Mouse (Mus musculus) E14TG2a.4 (cell line): Measurements from ENCODE around the gene B3gntl1.

Experiments used
- H3K27me3 ChIP-seq: 2 replicates; pipeline ENCODE4 v1.6.1; 2014; ENCODE audit warnings: low read length, control low read depth; ENCODE audit not compliant: insufficient read depth
- H3K36me3 ChIP-seq: 2 replicates; pipeline ENCODE4 v1.6.1; 2014; ENCODE audit warnings: low read length, control low read depth; ENCODE audit not compliant: insufficient read depth
- H3K4me1 ChIP-seq: replicated peaks from 2 replicates; pipeline ENCODE4 v1.6.1; 2014; ENCODE audit warnings: low read depth, low read length, control low read depth
- H3K4me3 ChIP-seq: replicated peaks from 2 replicates; pipeline ENCODE4 v1.5.1; 2014; ENCODE audit warnings: mild to moderate bottlenecking, low read length
- H3K9me3 ChIP-seq: 2 replicates; pipeline ENCODE4 v1.6.1; 2014; ENCODE audit warnings: low read length, control low read depth
- CTCF ChIP-seq: conservative IDR thresholded peaks from 2 replicates; pipeline ENCODE4 v1.5.1; 2014; ENCODE audit warnings: low read length
- NANOG ChIP-seq: IDR thresholded peaks from 2 replicates; pipeline ENCODE4 v1.6.1; 2014; ENCODE audit warnings: borderline replicate concordance, low read length, mixed read lengths
- POU5F1 ChIP-seq: IDR thresholded peaks from 2 replicates; pipeline ENCODE4 v1.6.1; 2014; ENCODE audit warnings: low read length, borderline replicate concordance

Gene B3gntl1

DNA sequence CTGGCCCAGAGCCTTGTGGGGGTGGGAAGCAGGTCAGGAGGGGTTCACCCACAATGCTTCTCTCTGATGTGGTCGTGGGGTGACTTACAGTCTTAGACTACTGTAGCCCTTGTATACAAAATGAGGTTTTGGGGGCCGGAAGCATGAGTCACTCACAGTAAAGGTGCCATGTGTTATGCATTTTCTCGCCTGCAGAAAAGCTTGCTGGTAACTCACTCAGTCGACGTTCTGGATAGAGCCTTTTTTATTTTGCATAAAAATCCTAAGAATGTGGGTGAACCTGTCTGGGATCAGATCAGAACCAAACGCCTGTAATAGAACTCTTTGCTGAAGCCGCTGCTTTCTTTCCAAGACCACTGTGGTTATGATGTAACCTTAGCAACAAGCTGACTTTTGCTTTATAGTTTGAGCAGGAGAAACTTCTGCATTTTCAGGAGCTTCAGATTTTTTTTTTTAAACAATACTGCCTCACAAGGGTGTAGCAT, 33.6 kb upstream of the B3gntl1 start:
- H3K36me3 ChIP-seq, result no peaks in the 10 kb centered on the region
- no peaks in the 10 kb centered on the region for H3K9me3 ChIP-seq
- H3K27me3 ChIP-seq, result peaks cover 69% of the 10 kb centered on the region
- TF ChIP-seq NANOG (no peak), CTCF (no peak), POU5F1 (no peak)
- H3K4me1 ChIP-seq, result peaks cover 36% of the 10 kb centered on the region
- no peak overlapping the region for H3K4me3 ChIP-seq

DNA sequence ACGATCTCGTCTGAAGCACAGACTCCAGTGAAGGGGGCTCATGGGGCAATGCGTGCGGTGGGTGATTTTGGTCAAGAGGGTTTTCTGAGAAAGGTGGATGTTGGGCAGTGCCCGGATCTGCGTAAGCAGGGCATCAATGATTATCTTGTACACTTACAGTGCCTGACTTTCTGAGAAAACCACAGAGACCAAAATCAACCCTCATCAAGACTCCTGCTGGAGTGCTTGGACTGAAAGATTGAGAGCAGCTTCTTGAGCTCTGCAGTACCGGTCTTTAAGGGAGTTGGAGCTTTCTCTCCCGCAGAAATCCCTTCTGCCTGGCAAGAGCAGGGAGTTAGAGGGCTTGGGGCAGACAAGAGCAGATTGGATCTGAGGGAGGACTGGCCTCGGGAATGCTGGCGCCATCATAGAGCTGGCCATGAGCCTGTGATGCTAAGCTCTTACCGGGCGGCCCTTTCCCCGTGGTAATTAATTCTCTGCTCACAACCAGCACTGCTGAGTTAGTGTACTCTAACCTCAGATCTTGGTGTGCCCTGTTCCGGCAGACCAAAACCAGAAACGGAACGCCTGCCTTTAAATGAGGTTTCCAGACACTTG, 30.8 kb upstream of the B3gntl1 start:
- Histone ChIP-seq H3K27me3 (peaks cover 86% of the 10 kb centered on the region), H3K9me3 (no peaks in the 10 kb centered on the region), H3K4me1 (peaks cover 36% of the 10 kb centered on the region), H3K36me3 (no peaks in the 10 kb centered on the region), H3K4me3 (peak overlapping the region; percentile 82)
- TF ChIP-seq NANOG (no peak), CTCF (no peak), POU5F1 (no peak)

- Histone ChIP-seq H3K4me3 (peak overlapping the region; percentile 82), H3K9me3 (no peaks in the 10 kb centered on the region), H3K4me1 (peaks cover 36% of the 10 kb centered on the region), H3K27me3 (peaks cover 79% of the 10 kb centered on the region), H3K36me3 (no peaks in the 10 kb centered on the region)
- no peak for TF ChIP-seq NANOG
- TF ChIP-seq CTCF, result no peak
- no peak for TF ChIP-seq POU5F1
These were observed 30.1 kb upstream of the B3gntl1 start for GRCm38 (mm10) chr11:121702895-121703618.

GRCm38 (mm10) chr11:121702111-121702894, 29.4 kb upstream of the B3gntl1 start:
- peaks cover 71% of the 10 kb centered on the region for H3K27me3 ChIP-seq
- no peaks in the 10 kb centered on the region for H3K36me3 ChIP-seq
- no peak for TF ChIP-seq POU5F1
- no peak for TF ChIP-seq CTCF
- no peaks in the 10 kb centered on the region for H3K9me3 ChIP-seq
- H3K4me3 ChIP-seq, result peak overlapping the region; percentile 82
- peaks cover 30% of the 10 kb centered on the region for H3K4me1 ChIP-seq

DNA sequence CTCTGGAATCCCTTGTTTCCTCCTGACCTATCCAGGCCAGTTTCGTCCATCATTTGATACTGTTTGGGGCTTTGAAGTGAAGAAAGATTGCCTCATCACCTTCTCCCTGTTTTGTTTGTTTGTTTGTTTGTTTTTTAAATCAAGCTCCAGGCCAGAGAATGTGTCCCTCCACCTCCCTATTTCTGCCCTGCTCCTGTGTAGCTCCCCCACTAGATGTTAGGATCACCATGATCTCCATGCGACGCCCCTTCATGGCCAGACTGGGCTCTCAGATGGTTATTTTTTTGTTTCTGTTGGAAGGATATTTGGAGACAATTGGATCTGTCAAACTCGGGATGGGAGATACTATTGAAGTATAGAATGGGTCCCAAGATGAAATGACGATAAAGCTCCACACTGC, 28.3 kb upstream of the B3gntl1 start, which contains the start of gene Metrnl:
Gene Metrnl (plus strand): TSS at position 301 of the 400 bp plus-strand sequence.
- no peaks in the 10 kb centered on the region for H3K36me3 ChIP-seq
- H3K4me3 ChIP-seq, result peak within 1 kb of the TSS; percentile 82
- H3K4me1 ChIP-seq, result peaks cover 31% of the 10 kb centered on the region
- H3K27me3 ChIP-seq, result peaks cover 66% of the 10 kb centered on the region
- H3K9me3 ChIP-seq, result no peaks in the 10 kb centered on the region
- TF ChIP-seq POU5F1 (no peak), NANOG (no peak), CTCF (no peak)

- TF ChIP-seq POU5F1, result no peak
- TF ChIP-seq CTCF, result no peak
- TF ChIP-seq NANOG, result no peak
- peaks cover 40% of the 10 kb centered on the region for H3K4me1 ChIP-seq
- H3K4me3 ChIP-seq, result no peak overlapping the region
- peaks cover 40% of the 10 kb centered on the region for H3K27me3 ChIP-seq
- no peaks in the 10 kb centered on the region for H3K9me3 ChIP-seq
- H3K36me3 ChIP-seq, result no peaks in the 10 kb centered on the region
These were observed 25.5 kb upstream of the B3gntl1 start for GRCm38 (mm10) chr11:121698381-121698955.

- H3K4me3 ChIP-seq, result no peak overlapping the region
- TF ChIP-seq NANOG (no peak), CTCF (no peak), POU5F1 (no peak)
- H3K36me3 ChIP-seq, result no peaks in the 10 kb centered on the region
These were observed 24.3 kb upstream of the B3gntl1 start for GRCm38 (mm10) chr11:121697271-121697670.

More at GRCm38 (mm10) chr11:121697271-121697670, 24.3 kb upstream of the B3gntl1 start:
- H3K9me3 ChIP-seq, result no peaks in the 10 kb centered on the region
- H3K27me3 ChIP-seq, result peaks cover 28% of the 10 kb centered on the region
- peaks cover 31% of the 10 kb centered on the region for H3K4me1 ChIP-seq
